Mouse (Mus musculus): ENCODE data around the gene Cldnd1. TPM values are rescaled to one million over a fixed set of nuclear protein-coding genes. Genes with fewer than 3 reads are reported as not detected.

Gene Cldnd1
- polyA plus RNA-seq, 1 experiment from 2014 or later: 169 TPM

Small RNAs within 50 kb of the gene (microRNA-seq; reads per million reads assigned to microRNA genes)
- gene Gm27564: not detected

Other genes starting within 250 kb of the Cldnd1 start
- 17.7 TPM in 2 replicates for gene St3gal6, start 203.7 kb upstream of the Cldnd1 start, polyA plus RNA-seq (2015; fragmentation: Nextera tagmentation; extraction: Ambion mirVana)
- gene Gm813, start 110.9 kb upstream of the Cldnd1 start, polyA plus RNA-seq (2015; fragmentation: Nextera tagmentation; extraction: Ambion mirVana): not detected in 2 replicates
- not detected in 2 replicates for gene E330017A01Rik, start 89.2 kb upstream of the Cldnd1 start, polyA plus RNA-seq (2015; fragmentation: Nextera tagmentation; extraction: Ambion mirVana)
- 14.5 and 16.3 TPM in 2 replicates for gene Cpox, start 57.6 kb upstream of the Cldnd1 start, polyA plus RNA-seq (2015; fragmentation: Nextera tagmentation; extraction: Ambion mirVana)
- gene Gpr15, start 8.8 kb upstream of the Cldnd1 start, polyA plus RNA-seq (2015; fragmentation: Nextera tagmentation; extraction: Ambion mirVana): 0.12 TPM in 1 of 2 replicates, not detected in the other
- gene Olfr172, start 35.3 kb downstream of the Cldnd1 start, polyA plus RNA-seq (2015; fragmentation: Nextera tagmentation; extraction: Ambion mirVana): not detected in 2 replicates
- gene Olfr173, start 72.4 kb downstream of the Cldnd1 start, polyA plus RNA-seq (2015; fragmentation: Nextera tagmentation; extraction: Ambion mirVana): not detected in 2 replicates
- not detected in 2 replicates for gene Olfr175-ps1, start 98.9 kb downstream of the Cldnd1 start, polyA plus RNA-seq (2015; fragmentation: Nextera tagmentation; extraction: Ambion mirVana)
- not detected in 2 replicates for gene Olfr177, start 146.9 kb downstream of the Cldnd1 start, polyA plus RNA-seq (2015; fragmentation: Nextera tagmentation; extraction: Ambion mirVana)
- not detected in 2 replicates for gene Olfr178, start 164.2 kb downstream of the Cldnd1 start, polyA plus RNA-seq (2015; fragmentation: Nextera tagmentation; extraction: Ambion mirVana)
- not detected in 2 replicates for gene Olfr181, start 200.8 kb downstream of the Cldnd1 start, polyA plus RNA-seq (2015; fragmentation: Nextera tagmentation; extraction: Ambion mirVana)
- gene Olfr180, start 201.5 kb downstream of the Cldnd1 start, polyA plus RNA-seq (2015; fragmentation: Nextera tagmentation; extraction: Ambion mirVana): not detected in 2 replicates

Measured in hindbrain, embryonic 16.5 days (tissue).